Mouse (Mus musculus) ES-E14 (cell line): ENCODE measurements at regions not wholly inside any gene's neighbourhood (a gene's known extent, or its start where the extent isn't known, plus 50 kb on each side); places are given as distances from the start of the nearest gene placed in this dataset.

Experiments used
- CHD2 ChIP-seq: IDR thresholded peaks from 2 replicates; pipeline ENCODE4 v1.6.1; 2014; ENCODE audit warnings: mild to moderate bottlenecking, low read depth, low read length, inconsistent platforms
- HCFC1 ChIP-seq: IDR thresholded peaks from 2 replicates; pipeline ENCODE4 v1.6.1; 2012; ENCODE audit warnings: low read length, inconsistent platforms, borderline replicate concordance; ENCODE audit not compliant: insufficient read depth
- MAFK ChIP-seq: IDR thresholded peaks from 2 replicates; pipeline ENCODE4 v1.6.1; 2014; ENCODE audit warnings: mild to moderate bottlenecking, low read depth, low read length, inconsistent platforms; ENCODE audit not compliant: insufficient read depth
- ZC3H11A ChIP-seq: IDR thresholded peaks from 2 replicates; pipeline ENCODE4 v1.6.1; 2012; ENCODE audit warnings: low read depth, mild to moderate bottlenecking, inconsistent platforms, low read length, borderline replicate concordance
- ZNF384 ChIP-seq: IDR thresholded peaks from 2 replicates; pipeline ENCODE4 v1.6.1; 2012; ENCODE audit warnings: low read depth, low read length, inconsistent platforms

- TF ChIP-seq ZNF384 = no peak
- no peak for TF ChIP-seq ZC3H11A
- TF ChIP-seq CHD2 = no peak
- TF ChIP-seq MAFK = no peak
- TF ChIP-seq HCFC1 = no peak
Observed at GRCm38 (mm10) chr8:28341236-28341635, 893.8 kb downstream of the Poteg start.
